Mouse (Mus musculus): ENCODE results near the gene Usp5. TPM values are rescaled to one million over a fixed set of nuclear protein-coding genes. Genes with fewer than 3 reads are reported as not detected.
"Not testable (repeated sequence)": the region's sequence is repeated elsewhere in the genome, so short reads cannot be mapped to it uniquely, and the experiment has no call there.

The Usp5 gene
- total RNA-seq, 2 experiments from 2014 or later, result 204 to 208 TPM

DNA sequence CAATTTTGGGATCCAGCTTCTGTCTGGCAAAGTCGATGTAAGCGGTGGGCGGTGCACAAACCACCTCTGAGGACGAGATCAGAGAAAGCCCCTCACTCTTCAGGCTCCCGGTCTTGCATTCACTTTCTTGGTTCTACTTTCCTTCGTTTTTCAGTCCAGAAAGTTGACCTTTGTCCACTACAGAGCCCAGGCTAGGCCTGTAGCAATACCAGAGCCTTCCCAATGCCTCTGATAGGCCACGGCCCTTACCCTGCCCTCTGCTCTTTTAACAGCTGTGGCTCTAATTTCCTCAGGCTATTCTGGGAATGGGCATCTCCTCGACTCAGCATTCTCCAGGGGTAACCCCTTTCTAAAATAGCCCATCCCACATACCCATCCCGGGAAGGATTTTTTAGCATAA is 16.4 kb downstream of the Usp5 start:
- DNase-seq (ENCODE audit: low spot score in 2 of 2), result no peak

DNA sequence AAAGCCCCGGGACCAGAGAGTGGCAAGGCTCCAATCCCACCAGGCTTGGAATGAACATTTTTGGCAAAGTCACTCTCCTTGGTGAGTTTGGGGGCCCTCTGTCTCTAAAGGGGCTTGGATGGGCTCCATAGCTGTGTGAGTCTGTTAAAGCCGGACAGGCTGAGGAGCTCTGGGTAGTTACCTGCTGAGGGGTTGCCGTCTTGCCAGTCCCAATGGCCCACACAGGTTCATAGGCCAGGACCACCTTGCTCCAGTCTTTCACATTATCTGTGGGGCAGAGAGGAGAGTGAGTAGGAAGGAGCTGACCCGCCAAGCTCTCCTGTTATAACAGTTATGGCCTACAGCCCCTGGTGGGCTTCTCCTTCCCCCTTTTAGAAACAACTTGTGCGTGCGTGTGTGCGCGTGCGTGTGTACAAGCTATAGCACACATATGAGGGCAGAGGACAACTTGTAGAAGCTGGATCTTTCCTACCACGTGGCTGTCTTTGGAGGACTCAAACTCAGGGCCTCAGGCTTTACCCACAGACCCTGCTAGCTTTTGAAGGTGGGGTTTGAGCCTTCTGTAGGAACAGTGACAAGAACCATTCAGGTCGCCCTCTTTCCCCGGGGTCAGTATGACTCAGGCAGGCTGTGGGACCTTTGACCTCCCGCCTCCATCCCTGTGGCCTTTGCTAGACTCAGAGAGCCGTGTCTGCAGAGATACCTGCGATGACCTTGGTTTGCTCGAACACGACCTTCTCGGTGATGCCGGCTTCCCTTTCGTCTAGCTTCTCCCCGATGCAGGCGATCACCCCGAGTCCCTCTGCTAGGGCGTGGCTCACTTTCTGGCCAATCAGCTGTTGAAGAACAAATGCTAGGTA is 17.4 kb downstream of the Usp5 start:
- no peak for DNase-seq (ENCODE audit: low spot score in 2 of 2)

DNA sequence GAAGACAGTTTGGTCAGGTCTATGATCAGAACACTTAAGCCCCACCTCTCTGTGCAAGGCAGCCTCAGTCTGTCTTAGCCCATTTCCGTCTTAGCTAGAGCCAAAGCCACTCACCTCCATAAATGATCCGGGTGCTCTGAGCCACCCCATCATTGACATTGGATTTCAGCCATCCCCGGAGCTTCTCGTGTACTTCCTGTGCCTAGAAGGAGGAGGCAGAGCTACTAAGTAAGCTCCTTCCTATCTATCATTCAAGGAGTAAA is 17.9 kb downstream of the Usp5 start:
- DNase-seq (ENCODE audit: low spot score in 2 of 2), result no peak

DNA sequence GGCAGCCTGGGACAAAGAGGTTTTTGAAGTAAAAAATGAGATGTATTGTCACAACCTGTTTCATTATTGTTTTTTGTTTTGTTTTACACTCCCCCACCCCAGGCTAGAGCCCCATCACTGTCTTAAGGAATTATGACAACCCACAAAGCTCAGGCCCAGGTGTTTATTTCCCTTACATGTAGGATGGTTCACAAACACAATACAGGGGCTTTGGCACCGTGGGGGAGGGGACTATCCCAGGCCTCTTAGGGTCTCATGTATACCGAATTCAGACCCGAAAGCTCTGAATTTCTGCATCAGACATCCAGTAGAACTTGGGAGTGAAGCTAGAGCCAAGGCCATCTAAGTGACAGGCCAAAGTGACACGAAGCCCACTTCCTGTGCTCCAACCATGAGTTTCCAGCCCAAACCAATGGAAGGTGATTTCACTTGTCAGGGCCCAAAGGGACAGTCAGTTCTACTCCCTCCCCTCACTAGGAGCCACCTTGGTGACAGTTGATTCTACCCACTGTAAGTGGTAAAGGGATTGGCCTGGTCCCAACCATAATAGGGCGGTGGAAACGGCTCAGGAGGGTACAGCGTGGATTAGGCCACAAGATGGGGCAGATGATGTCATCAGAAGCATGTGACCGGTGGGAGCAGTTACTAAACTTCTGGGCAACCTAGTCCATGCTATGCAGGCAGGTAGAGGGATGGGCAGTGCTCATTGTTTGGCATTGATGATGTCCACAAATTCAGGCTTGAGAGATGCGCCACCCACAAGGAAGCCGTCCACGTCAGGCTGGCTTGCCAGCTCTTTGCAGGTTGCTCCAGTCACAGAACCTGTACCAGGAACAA is 18.5 kb downstream of the Usp5 start:
- DNase-seq (ENCODE audit: low spot score in 2 of 2), result not testable (repeated sequence)

DNA sequence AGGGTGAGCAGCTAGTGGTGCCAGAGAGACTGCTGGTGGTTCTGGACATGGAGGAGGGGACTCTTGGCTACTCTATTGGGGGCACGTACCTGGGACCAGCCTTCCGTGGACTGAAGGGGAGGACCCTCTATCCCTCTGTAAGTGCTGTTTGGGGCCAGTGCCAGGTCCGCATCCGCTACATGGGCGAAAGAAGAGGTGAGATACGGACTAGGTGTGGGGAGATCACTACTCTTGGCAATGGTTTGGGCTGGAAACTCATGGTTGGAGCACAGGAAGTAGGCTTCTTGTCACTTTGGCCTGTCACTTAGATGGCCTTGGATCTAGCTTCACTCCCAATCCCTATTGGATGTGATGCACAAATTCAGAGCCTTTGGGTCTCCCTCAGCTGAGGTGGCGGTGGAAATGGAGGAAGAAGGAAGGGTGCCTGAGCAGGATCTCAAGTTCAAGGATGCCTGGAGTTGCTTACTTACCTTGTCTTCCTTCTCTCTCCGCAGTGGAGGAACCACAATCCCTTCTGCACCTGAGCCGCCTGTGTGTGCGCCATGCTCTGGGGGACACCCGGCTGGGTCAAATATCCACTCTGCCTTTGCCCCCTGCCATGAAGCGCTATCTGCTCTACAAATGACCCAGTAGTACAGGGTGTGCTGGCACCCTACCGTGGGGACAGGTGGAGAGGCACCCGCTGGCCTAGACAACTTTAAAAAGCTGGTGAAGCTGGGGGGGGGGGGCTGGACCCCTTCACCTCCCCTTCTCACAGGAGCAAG is 19.3 kb downstream of the Usp5 start:
- DNase-seq (ENCODE audit: low spot score in 2 of 2), result no peak

DNA sequence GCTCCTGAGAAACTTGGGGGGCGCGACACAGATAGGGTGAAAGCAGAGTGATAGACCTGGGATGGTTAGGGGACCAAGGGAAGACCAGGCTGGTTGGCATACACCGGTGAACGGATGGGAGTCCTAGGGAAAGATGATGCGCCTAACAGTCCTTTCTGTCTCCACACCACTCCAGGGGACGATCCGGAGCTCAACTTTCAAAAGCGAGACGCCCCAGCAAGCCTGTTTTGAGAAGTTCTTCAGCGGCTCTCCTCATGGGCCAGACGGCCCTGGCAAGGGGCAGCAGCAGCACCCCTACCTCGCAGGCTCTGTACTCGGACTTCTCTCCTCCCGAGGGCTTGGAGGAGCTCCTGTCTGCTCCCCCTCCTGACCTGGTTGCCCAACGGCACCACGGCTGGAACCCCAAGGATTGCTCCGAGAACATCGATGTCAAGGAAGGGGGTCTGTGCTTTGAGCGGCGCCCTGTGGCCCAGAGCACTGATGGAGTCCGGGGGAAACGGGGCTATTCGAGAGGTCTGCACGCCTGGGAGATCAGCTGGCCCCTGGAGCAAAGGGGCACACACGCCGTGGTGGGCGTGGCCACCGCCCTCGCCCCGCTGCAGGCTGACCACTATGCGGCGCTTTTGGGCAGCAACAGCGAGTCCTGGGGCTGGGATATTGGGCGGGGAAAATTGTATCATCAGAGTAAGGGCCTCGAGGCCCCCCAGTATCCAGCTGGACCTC is 20.1 kb downstream of the Usp5 start:
- DNase-seq (ENCODE audit: low spot score in 2 of 2), result peak in 1 of 2 experiments; percentile 65

DNA sequence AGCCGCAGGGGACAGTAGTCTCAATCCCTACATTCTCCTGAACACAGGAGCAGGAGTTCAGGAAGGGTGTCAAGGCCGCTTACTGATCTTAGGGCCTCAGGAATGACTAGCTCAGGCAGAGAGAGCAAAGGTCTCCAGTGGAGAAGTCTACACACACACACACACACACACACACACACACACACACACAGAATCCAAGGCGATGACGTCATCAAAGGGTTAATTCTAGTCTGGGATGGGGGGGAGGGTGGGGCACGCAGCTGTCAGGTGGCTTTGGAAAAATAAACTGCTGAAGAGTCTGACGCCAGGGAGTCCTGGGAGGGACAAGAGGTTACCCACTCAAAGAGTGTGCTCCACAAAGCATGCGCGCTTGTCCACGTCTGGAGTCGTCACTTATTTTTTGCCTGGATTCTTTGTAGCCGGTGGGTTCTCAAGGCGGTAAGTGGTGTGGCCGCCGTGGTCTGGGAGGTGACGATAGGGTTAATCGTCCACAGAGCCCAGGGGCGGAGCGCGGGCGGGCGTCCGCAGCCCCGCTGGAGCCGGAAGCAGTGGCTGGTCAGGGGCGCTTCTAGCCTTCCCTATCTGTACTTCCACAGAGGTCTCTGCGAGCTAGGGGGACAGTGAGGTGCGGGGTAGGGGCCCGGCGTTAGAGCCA is 20.8 kb downstream of the Usp5 start, which contains the start of gene Spsb2:
Gene Spsb2, plus strand, starts transcription at position 304 of the 655 bp plus-strand sequence.
- no peak for DNase-seq (ENCODE audit: low spot score in 2 of 2)

DNA sequence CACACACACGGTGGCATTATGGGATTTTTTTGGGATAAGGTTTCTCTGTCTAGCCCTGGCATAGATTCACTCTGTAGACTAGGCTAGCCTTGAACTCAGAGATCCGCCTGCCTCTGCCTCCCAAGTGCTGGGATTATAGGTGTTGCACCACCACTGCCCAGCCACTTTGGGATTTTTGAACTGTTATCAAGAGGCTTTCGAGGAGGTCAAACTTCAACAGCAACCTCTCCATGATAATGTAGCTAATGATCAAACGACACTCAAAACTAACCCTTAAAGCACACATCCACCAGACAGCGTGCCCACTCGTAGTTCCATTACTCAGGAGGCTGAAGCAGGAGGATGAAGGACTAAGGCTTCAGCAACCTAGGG is 21.3 kb downstream of the Usp5 start:
- no peak for DNase-seq (ENCODE audit: low spot score in 2 of 2)

DNA sequence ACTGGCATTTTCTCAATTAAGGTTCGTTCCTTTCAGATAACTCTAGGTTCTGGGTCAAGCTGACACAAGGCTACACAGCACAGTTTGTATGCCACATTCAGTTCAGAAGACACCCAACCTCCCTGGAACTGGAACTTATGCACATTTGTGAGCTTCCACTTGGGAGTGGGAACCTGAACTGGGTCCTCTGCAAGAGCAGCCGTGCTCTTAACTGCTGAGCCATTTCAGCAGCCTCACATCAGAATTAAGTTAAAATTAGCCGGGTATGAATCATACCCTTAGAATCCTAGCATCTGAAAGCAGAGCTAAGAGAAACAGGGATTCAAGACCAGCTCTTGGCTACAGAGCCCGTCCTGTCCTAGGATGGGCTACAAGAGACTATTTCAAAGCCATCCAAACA is 21.9 kb downstream of the Usp5 start:
- DNase-seq (ENCODE audit: low spot score in 2 of 2), result peak in 1 of 2 experiments; percentile 50

DNA sequence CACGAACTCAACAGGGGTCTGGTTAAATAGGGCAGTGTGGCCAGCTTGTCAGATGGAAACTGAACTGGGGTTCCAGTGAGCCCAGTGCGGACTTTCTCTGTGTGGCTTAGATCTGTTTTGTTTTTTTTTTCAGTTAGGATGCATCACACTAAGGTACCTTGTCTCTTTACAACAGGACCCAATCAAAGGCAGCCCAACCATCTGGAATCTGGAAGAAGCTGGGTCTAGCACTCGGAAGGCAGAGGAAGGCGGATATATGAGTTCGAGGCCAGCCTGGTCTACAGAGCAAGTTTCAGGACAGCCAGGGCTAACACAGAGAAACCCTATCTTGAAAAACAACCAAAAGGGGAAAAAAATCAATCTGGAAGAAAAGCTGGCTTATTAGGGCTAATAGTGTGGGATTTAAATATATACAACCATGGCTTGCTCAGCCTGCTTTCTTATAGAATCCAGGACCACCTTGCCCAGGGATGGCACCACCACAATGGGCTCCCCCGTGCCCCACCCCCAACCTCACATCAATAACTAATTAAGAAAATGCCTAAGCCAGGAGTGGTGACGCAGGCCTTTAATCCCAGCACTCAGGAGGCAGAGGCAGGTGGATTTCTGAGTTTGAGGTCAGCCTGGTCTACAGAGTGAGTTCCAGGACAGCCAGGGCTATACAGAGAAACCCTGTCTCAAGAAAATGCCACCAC is 22.7 kb downstream of the Usp5 start:
- no peak for DNase-seq (ENCODE audit: low spot score in 2 of 2)

DNA sequence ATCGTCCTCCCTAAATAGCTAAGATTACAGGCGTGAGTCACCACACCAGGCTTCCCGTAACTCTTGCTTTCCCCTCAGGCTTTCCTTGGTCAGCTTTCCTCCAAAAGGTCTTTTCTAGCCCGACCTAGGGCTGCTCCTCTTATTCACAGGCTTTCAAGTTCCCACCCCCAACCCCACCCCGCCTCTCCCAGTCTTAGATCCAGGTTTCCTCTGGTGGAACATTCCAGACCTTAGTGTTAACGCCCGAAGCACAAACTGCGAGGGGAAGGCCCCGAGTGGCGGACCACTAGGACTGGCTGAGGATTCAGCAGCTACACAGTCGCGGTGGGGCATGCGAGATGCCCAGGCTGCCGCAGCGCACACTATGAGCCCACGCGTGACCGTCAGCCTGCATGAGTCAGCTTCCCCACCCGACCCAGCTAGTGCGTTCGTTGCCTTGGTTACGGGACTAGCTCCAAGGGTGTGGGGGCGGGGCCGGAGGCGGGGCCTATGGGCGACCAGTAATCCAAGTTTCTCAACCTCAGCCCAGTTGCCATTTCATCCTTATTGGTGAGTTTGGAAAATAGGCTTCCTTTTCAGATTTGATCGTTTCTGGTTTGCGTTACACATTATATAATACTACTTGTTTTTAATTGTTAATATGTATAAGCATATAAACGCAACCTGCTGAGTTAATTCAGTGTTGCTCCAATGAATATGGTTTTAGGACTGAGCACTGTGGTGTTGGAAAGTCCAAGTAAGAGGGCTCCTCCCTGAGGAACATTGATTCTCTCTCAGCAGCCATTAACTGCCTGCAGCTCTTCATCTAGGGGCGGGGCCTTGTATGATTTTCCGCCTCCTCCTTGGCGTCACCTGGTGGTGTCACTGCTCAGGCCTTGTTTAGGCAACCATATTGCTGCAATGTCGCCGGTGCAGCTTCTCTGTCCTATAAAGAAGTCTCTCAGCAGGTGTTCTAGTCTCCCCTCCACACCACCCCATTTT is 23.7 kb downstream of the Usp5 start:
- DNase-seq (ENCODE audit: low spot score in 2 of 2), result peak; percentile 96 to 97

DNA sequence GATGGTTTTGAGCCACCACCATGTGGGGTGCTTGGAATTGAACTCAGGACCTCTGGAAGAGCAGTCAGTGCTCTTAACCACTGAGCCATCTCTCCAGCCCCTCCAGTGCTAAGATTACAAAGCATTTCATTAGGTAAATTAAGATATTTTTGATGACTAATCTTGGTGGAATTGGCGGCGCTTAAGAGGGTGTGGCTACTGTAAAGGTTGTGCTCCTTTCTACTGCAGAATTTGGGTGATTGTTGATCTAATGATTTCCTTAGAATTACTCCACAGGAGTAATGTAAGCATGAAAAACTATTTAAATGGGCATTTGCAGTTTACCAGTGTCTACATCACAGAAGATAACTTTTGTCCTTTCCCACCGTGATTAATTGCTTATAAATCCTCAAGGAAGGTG is 24.9 kb downstream of the Usp5 start:
- no peak for DNase-seq (ENCODE audit: low spot score in 2 of 2)

DNA sequence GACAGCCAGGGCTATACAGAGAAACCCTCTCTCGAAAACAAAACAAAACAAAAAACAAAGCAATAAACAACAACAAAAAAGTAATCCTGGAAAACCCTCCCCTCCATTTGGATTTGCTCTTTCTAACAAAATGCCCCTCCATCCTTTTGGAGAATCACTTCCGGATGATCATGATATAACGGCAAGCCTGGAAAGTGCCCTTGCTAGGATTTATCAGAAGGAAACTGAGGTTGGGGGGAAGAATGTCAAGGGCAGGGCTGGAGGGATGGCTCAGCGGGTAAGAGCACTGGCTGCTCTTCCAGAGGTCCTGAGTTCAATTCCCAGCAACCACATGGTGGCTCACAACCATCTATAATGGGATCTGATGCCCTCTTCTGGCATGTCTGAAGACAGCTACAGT is 25.6 kb downstream of the Usp5 start:
- DNase-seq (ENCODE audit: low spot score in 2 of 2), result not testable (repeated sequence)

DNA sequence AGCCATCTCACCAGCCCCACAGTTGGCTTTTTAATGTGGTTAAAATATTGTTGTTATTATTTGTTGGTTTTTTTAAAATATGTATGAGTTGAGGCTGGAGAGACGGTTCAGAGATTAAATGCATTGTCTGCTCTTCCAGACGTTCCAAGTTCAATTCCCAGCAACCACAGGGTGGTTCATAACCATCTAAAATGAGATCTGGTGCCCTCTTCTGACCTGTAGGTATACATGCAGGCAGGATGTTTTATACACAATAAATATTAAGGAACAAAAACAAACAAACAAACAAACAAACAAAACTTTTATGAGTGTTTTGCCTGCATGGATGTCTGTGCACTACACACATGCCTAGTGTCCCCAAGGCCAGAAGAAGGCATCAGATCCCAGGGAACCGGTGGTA is 26.2 kb downstream of the Usp5 start:
- no peak for DNase-seq (ENCODE audit: low spot score in 2 of 2)

DNA sequence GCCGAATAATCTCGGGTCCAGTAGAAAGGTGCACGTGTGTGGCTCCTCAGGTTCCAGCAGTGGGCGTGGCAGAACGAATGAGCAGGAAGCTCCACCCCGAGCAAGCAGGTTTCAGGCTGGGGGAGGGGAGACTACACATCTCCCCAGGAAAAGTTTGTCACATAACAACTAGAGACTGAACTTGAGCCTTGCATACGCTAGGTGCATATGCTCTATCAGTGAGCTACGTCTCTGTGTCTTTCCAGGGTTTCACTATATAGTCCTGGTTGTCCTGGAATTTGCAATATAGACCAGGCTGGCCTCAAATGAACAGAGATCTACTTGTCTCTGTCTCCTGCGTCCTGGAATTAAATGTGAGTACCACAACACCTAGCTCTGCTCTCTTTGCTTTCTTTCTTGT is 26.9 kb downstream of the Usp5 start:
- DNase-seq (ENCODE audit: low spot score in 2 of 2), result not testable (repeated sequence)

DNA sequence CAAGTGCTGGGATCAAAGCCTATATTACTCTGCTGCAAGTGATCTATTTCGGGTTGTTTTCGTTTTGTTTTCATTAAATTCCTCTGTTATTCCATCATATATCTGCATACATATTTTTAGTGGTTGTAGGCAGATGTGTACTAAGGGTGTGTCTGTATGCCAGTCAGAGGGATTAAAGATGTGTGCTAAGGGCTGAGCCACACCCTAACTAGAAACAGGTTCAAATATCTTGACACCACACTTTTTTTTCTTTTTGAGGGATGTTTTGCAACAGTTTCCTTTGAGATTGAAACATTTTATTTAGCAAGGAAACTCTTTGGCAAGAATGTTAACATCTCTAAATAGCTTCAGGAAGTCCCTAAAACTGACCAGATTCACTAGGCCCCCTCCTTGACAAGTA is 33.1 kb downstream of the Usp5 start:
- no peak for DNase-seq (ENCODE audit: low spot score in 2 of 2)

DNA sequence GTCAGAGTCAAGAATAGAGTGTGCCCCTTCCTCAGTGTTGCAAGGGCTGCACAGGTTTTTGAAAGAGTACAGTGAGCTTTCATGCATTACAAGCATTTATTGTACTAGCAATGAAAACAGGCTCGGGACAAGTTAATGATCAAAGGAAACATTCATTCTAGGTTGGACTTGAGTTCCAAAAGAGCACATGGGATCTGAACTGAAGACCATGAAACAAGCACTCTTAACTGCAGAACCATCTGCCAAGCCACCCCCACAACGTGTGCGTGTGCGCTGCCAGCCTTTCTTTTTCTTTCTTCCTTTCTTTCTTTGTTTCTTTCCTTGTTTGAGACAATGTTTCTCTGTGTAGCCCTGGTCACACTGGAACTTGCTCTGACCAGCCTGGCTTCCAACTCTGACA is 33.5 kb downstream of the Usp5 start:
- no peak for DNase-seq (ENCODE audit: low spot score in 2 of 2)

DNA sequence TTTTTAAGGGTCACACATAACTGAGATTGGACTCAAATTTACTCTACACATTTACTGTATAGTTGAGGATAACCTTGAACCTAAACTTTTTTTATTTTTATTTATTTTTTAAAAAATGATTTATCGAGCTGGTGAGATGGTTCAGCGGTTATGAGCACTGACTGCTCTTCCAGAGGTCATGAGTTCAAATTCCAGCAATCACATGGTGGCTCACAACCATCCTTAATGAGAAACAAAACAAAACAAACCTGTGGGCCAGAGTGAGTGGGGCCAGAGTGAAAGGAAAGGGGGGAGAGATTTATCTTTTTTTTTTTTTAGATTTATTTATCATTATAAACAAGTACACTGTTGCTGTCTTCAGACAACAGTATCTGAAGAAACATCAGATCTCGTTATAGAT is 37.4 kb downstream of the Usp5 start:
- DNase-seq (ENCODE audit: low spot score in 2 of 2), result no peak

DNA sequence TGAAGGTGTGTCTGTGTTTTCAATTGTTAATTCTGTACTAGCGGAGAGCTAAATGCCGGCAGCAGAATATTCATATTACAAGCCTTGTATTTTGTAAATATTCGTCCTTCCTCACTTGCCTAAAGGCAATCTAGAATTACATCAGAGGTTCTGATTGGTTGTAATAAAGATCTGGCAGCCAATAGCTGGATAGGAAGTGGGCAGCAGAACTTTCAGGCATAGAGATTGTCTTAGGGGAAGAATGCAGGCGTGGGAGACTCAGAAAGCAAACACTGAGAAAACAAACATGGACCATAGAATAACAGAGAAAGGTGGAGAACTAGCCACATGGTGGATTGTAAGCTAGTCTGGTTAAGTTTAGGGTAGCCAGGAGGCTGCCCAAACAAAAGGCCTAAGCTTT is 39.2 kb downstream of the Usp5 start:
- no peak for DNase-seq (ENCODE audit: low spot score in 2 of 2)
